Mouse (Mus musculus) cortical plate, adult 2 months (tissue): ENCODE data around the gene Rdh11. TPM values are rescaled to one million over a fixed set of nuclear protein-coding genes. Genes with fewer than 3 reads are reported as not detected.

Experiments used
- H3K27ac ChIP-seq: fragments of 200-500 bp; 2 replicates; pipeline ENCODE4 v1.5.1; 2012; ENCODE audit warnings: low read length, control low read depth, inconsistent platforms; ENCODE audit not compliant: insufficient read depth
- H3K4me1 ChIP-seq: fragments of 200-500 bp; 2 replicates; pipeline ENCODE4 v1.6.1; 2011; ENCODE audit warnings: low read length; ENCODE audit not compliant: control insufficient read depth, insufficient read depth
- H3K4me3 ChIP-seq: fragments of 200-500 bp; 2 replicates; pipeline ENCODE4 v1.5.1; 2011; ENCODE audit warnings: mild to moderate bottlenecking, low read length, control low read depth; ENCODE audit not compliant: insufficient read depth
- CTCF ChIP-seq: fragments of 200-500 bp; IDR thresholded peaks from 2 replicates; pipeline ENCODE4 v1.5.1; 2011; ENCODE audit warnings: mild to moderate bottlenecking, control low read depth, low read length; ENCODE audit not compliant: insufficient read depth; ENCODE audit errors: extremely low read depth
- POLR2A ChIP-seq: fragments of 200-500 bp; IDR thresholded peaks from 2 replicates; pipeline ENCODE4 v1.6.1; 2011; ENCODE audit warnings: mild to moderate bottlenecking, low read length, control low read depth; ENCODE audit not compliant: insufficient read depth; ENCODE audit errors: extremely low read depth
- polyA plus RNA-seq: library from polyadenylated mRNA; depleted of rRNA; stranded (reverse); fragments of >200 nt; gene quantifications from 2 replicates; pipeline ENCODE4 v1.2.3, GENCODE M21; 2012; rRNA removed

Gene Rdh11
- 19.1 and 21.9 TPM in 2 replicates for polyA plus RNA-seq

- peaks cover 4% of the 10 kb centered on the region for H3K4me1 ChIP-seq
- peak within 1 kb of the TSS; percentile 46 for H3K4me3 ChIP-seq
- no peak within 1 kb of the TSS for H3K27ac ChIP-seq
- TF ChIP-seq POLR2A (no peak), CTCF (no peak)
Measured at GRCm38 (mm10) chr12:79192193-79192592, at the start of gene Rdh11. Gene Rdh11, minus strand, starts transcription at chr12:79192293.

DNA sequence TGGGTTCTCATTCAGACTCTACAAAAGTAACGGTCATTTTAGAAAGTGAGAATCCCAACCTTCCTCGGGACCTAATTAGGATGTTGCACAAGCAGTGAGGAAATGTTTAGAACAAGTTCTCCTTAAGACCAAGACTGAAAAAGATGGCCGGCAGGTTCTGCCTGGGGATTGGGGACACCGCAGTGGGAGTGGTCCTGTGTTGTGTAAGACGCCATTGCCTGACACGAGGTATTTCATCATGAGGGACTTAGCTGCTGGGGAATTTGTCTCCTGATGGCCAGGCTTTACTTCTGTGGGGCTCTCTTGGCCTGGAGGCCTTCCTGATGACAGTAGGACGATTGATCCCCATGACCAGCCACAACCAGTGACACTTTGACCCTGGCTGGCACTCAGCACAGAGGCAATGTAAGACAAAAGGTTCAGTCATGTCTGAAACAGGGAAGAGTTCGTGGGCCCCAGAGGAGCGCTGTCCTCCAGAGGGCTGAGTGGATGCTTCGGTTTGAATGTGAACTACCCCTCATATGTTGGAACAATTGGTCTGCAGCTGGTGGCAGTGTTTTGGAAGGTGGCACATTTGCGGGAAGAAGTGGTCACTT is 43.5 kb upstream of the Rdh11 start:
- Histone ChIP-seq H3K27ac (no peak overlapping the region), H3K4me3 (no peak overlapping the region), H3K4me1 (no peaks in the 10 kb centered on the region)
- no peak for TF ChIP-seq POLR2A
- no peak for TF ChIP-seq CTCF

DNA sequence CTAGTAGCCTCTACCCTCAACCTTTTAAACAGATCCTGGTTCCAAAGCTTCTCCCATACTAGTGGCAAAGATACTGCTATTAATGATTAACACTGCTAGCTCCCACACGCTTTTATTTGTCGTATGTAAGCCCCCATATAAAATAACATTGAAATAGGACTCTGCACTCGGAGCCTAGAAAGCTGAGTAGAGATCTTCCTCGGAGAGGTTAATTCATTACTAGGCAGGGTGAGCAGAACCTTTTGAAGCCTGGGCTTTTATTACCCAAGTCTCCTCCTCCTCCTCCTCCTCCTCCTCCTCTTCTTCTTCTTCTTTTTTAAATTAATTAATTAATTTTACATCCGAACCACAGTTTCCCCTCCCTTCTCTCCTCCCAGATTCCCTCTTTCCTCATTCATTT is 25.4 kb upstream of the Rdh11 start:
- H3K27ac ChIP-seq: no peak overlapping the region
- no peaks in the 10 kb centered on the region for H3K4me1 ChIP-seq
- no peak for TF ChIP-seq CTCF
- TF ChIP-seq POLR2A: no peak

GRCm38 (mm10) chr12:79211447-79211846 is 19.4 kb upstream of the Rdh11 start:
- TF ChIP-seq POLR2A: no peak
- no peak for TF ChIP-seq CTCF
- H3K27ac ChIP-seq: no peak overlapping the region
- no peak overlapping the region for H3K4me3 ChIP-seq
- no peaks in the 10 kb centered on the region for H3K4me1 ChIP-seq

More for the DNA sequence above, 25.4 kb upstream of the Rdh11 start:
- H3K4me3 ChIP-seq: no peak overlapping the region

DNA sequence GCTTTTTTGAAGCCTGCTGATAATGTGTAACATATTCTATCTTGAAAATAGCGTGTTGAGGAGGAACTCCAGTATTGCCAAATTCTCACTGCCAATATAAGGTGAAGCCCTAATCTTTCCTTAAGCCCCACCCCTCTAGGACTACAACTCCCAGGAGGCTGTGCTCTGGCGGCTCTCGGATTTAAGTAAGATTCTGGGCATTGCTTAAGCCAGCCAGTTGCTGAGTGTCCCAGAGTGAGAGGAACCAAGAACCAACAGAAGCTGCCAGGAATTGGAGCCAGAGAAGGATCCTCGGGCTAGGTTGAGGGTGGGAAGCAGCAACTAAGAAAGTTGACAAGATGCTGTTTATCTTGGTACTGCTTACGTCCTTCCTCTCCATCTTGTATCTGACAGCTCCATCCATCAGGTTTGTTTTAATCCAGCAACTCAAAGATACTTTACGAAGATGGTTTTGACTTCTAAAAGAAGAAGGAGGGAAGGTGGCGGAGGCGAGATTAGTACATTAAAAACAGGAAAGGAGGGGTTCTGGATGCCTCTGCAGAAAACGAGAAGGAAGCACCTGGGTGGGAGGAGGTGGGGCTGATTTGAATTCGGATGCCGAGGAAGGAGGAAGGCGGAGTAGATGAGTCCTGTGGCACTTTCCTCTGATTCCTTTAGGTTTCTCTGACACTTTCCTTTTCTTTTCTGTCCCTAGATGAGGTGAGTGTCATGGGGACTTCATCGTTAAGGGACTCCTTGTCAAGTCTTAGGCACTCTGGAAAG is 16.8 kb upstream of the Rdh11 start, which contains the start of gene Rdh12:
Rdh12 (plus strand) TSS at position 212 of the 762 bp plus-strand sequence.
- peak within 1 kb of the TSS; percentile 53 for H3K4me3 ChIP-seq
- peak; percentile 30; the same call in 1 of the 2 replicates for TF ChIP-seq POLR2A
- TF ChIP-seq CTCF: no peak
- H3K4me1 ChIP-seq: no peaks in the 10 kb centered on the region
- H3K27ac ChIP-seq: no peak within 1 kb of the TSS

DNA sequence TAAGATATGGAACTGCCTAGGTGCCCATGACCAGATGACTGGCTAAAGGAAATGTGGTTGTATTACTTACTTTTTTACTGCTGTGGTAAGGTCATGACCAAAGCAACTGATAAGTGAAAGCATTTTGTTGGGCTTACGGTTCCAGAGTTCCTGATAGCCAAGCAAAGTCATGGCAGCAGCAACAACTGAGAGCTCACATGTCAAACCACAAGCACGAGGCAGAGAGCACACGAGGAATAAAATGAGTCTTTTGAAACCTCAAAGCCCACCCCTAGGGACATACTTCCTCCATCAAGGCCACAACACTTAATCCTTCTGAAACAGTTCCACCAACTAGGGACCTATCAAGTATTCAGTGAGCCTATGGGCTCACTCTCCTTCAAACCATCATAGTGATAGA is 9.8 kb upstream of the Rdh11 start:
- no peak overlapping the region for H3K4me3 ChIP-seq
- H3K27ac ChIP-seq: no peak overlapping the region
- TF ChIP-seq POLR2A: no peak
- no peak for TF ChIP-seq CTCF
- no peaks in the 10 kb centered on the region for H3K4me1 ChIP-seq

GRCm38 (mm10) chr12:79197105-79197504 is 5.0 kb upstream of the Rdh11 start:
- H3K4me1 ChIP-seq: no peaks in the 10 kb centered on the region
- TF ChIP-seq CTCF: no peak
- TF ChIP-seq POLR2A: no peak
- no peak overlapping the region for H3K27ac ChIP-seq
- H3K4me3 ChIP-seq: no peak overlapping the region

DNA sequence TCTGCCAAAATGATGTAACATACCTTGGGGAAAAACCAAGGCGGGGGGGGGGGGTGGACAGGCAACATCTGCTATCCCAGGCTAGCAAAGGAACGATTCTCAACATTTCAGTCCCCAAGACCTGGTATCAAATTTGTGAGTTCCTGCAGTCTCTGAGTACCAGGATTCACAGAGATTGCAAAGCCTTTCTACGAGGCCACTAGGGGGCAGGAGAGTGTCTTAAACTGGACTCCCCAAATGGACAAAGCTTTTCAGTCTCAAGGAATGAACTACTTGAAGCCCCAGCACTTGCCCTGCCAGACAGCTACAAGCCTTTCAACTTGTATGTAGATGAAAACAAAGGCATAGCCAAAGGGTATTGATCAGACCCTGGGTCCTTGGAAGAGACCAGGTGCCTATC is 1.3 kb upstream of the Rdh11 start:
- Histone ChIP-seq H3K4me3 (no peak overlapping the region), H3K27ac (no peak overlapping the region), H3K4me1 (peaks cover 4% of the 10 kb centered on the region)
- TF ChIP-seq CTCF (peak; percentile 75), POLR2A (no peak)

- Histone ChIP-seq H3K27ac (no peak overlapping the region), H3K4me1 (peaks cover 4% of the 10 kb centered on the region), H3K4me3 (peak overlapping the region; percentile 46)
- TF ChIP-seq CTCF (peak; percentile 47), POLR2A (peak; percentile 53; the same call in 1 of the 2 replicates)
Measured at GRCm38 (mm10) chr12:79191701-79192100, 392 bp downstream of the Rdh11 start.
